Mouse (Mus musculus) liver, embryonic 12.5 days (tissue): ENCODE measurements around the gene Stk10. TPM values are rescaled to one million over a fixed set of nuclear protein-coding genes. Genes with fewer than 3 reads are reported as not detected.

Experiments
- ATAC-seq: fragments of 200-750 bp; cut with Nextera tagmentation; 2 replicates; pipeline ENCODE4 v1.8.0; 2017; ENCODE audit warnings: moderate number of reproducible peaks, mild to moderate bottlenecking, moderate library complexity
- H3K27ac ChIP-seq: fragments of 300-500 bp; sonication (generic); 2 replicates; pipeline ENCODE4 v1.5.1; 2016; ENCODE audit warnings: mild to moderate bottlenecking
- H3K27me3 ChIP-seq: fragments of 300-500 bp; sonication (generic); replicated peaks from 2 replicates; pipeline ENCODE4 v1.6.1; 2016; ENCODE audit warnings: mild to moderate bottlenecking, moderate library complexity
- H3K36me3 ChIP-seq: fragments of 300-500 bp; sonication (generic); 2 replicates; pipeline ENCODE4 v1.6.1; 2016; ENCODE audit warnings: mild to moderate bottlenecking, moderate library complexity
- H3K4me1 ChIP-seq: fragments of 300-500 bp; sonication (generic); 2 replicates; pipeline ENCODE4 v1.6.1; 2016
- H3K4me2 ChIP-seq: fragments of 300-500 bp; sonication (generic); 2 replicates; pipeline ENCODE4 v1.6.1; 2016; ENCODE audit warnings: mild to moderate bottlenecking, moderate library complexity
- H3K4me3 ChIP-seq: fragments of 300-500 bp; sonication (generic); 2 replicates; pipeline ENCODE4 v1.5.1; 2016; ENCODE audit warnings: mild to moderate bottlenecking, moderate library complexity
- H3K9ac ChIP-seq: fragments of 300-500 bp; sonication (generic); 2 replicates; pipeline ENCODE4 v1.6.1; 2016; ENCODE audit warnings: mild to moderate bottlenecking, moderate library complexity
- H3K9me3 ChIP-seq: fragments of 300-500 bp; sonication (generic); replicated peaks from 2 replicates; pipeline ENCODE4 v1.6.1; 2016; ENCODE audit warnings: mild to moderate bottlenecking, moderate library complexity
- WGBS: fragments of 180-500 bp; shearing (Covaris S2); methylation state at CpG from one replicate; pipeline ENCODE4 v1.1.7; 2016; ENCODE audit not compliant: insufficient replicate concordance; 5-methylcytosine and 5-hydroxymethylcytosine counted together
- polyA plus RNA-seq: library from polyadenylated mRNA; unstranded; fragments of >200 nt; fragmentation: Nextera tagmentation; extraction: Ambion mirVana; gene quantifications from 2 replicates; pipeline ENCODE4 v1.2.1, GENCODE M21; 2016

The Stk10 gene
- polyA plus RNA-seq, 1 experiment from 2014 or later, result 5.7 TPM

DNA sequence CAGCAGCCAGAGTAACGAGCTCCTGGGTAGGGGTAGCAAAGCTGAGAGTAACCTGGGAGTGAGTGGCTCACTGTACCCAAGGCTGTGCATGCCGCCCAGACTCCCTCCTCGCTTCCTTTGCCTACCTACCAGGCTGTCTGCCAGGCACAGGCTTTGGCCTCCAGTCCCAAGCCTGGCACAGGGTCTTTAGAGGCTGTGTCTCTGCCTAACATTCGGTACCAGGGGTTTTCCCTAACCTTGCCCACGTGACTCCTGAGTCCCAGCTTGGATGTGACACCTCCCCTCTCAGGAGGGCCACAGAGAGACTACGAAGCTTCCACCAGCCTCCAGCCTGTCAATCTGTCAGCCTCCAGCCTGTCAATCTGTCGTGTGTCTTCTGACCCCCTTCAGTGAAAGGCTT lies 60.0 kb downstream of the Stk10 start:
- no peak overlapping the region for H3K4me2 ChIP-seq
- H3K9me3 ChIP-seq, result peaks cover 4% of the 10 kb centered on the region; the same call in 1 of the 2 replicates
- H3K27ac ChIP-seq, result no peak overlapping the region
- H3K27me3 ChIP-seq, result no peaks in the 10 kb centered on the region
- 71% methylated on average over 7 of the region's 7 CpGs for WGBS
- peaks cover 4% of the 10 kb centered on the region for H3K4me1 ChIP-seq
- H3K9ac ChIP-seq, result no peak overlapping the region
- H3K36me3 ChIP-seq, result peaks cover 52% of the 10 kb centered on the region
- no peak for ATAC-seq
- no peak overlapping the region for H3K4me3 ChIP-seq

DNA sequence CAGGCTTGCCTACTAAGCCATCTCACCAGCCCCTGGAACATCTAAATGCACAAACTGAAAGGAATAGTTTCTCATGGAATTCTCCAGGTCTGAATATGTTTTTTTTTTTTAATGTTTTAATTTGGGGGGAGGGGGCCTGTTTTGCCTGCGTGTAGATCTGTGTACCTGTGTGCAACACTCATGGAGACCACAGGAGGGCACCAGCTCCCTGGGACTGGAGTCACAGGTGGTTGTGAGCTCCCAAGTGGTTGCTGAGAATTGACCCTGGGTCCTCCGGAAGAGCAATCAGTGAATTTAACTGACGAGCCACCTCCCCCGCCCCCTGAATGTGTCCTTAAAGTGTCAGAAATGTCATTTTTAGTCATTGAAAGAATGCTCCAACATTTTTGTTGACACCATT lies 61.0 kb downstream of the Stk10 start:
- H3K9ac ChIP-seq, result no peak overlapping the region
- no peak for ATAC-seq
- H3K9me3 ChIP-seq, result peaks cover 4% of the 10 kb centered on the region; the same call in 1 of the 2 replicates
- no peaks in the 10 kb centered on the region for H3K4me1 ChIP-seq
- H3K4me3 ChIP-seq, result no peak overlapping the region
- no peak overlapping the region for H3K27ac ChIP-seq
- no peak overlapping the region for H3K4me2 ChIP-seq
- H3K27me3 ChIP-seq, result no peaks in the 10 kb centered on the region
- WGBS, result 71% methylated on average over 4 of the region's 4 CpGs
- H3K36me3 ChIP-seq, result peaks cover 57% of the 10 kb centered on the region

DNA sequence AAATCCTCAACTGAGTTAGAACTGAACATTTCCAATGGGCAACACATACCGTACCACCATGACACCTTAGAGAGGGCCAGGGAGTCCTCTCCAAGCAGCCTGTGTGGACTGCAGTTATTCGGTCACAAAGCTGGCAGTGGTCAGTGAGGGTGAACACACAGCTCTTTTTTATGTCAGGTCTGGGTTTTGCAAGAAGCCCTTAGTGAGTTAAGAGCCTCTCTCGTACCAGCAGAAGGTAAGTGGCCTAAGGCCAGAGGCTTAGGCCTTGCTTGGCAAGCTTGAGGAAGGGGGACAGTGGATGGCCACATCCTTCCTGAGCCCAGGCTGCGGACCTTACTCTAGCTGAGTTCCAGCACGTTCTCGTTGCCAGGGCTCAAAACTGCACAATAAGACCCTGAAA lies 67.3 kb downstream of the Stk10 start:
- no peak overlapping the region for H3K4me3 ChIP-seq
- ATAC-seq, result no peak
- H3K4me1 ChIP-seq, result peaks cover 14% of the 10 kb centered on the region
- WGBS, result 85% methylated on average over 6 of the region's 6 CpGs
- peaks cover 42% of the 10 kb centered on the region for H3K36me3 ChIP-seq
- no peaks in the 10 kb centered on the region for H3K9me3 ChIP-seq
- no peak overlapping the region for H3K27ac ChIP-seq
- no peak overlapping the region for H3K4me2 ChIP-seq
- no peaks in the 10 kb centered on the region for H3K27me3 ChIP-seq
- H3K9ac ChIP-seq, result no peak overlapping the region

DNA sequence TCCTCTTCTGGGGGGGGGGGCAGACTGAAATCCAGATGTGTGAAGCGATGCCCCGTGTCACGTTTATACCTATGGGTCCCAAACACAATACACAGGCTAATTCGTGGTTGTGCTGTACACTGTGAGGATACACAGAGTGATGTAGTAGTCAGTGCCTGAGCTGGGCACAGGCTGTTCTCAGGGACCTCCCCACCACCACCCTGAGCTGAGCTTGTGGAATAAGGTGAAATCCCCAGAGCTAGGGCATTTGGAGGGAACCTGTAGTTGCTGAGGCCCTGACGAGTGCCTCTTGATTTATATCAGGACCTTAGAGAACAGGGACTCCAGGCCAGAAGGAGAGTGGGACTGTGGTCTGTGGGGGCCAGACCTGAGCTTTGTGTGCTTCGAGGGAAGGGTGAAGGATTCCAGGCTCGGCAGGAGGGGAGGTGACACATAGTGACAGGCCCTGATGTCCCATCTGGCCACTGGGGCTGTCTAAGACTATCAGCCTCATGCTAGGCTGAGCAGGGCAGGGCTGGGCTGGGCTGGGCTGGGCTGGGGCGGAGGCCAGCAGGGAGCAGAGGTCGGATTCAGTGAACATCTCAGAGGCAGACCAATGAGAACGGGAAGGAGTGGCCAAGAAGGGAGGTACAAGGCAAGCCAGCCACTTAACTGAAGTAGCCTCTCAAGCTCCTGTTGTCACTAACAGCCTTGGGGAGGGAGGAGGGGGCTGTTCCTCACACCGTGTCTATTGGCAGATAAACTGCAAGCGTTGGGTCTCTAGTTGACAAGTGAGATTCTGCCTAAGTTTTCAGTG lies 68.6 kb downstream of the Stk10 start:
- no peaks in the 10 kb centered on the region for H3K9me3 ChIP-seq
- H3K4me1 ChIP-seq, result peaks cover 14% of the 10 kb centered on the region
- H3K27ac ChIP-seq, result no peak overlapping the region
- peaks cover 36% of the 10 kb centered on the region for H3K36me3 ChIP-seq
- no peak overlapping the region for H3K4me3 ChIP-seq
- ATAC-seq, result peak; percentile 81
- H3K4me2 ChIP-seq, result no peak overlapping the region
- H3K9ac ChIP-seq, result no peak overlapping the region
- WGBS, result 48% methylated on average over 12 of the region's 12 CpGs
- H3K27me3 ChIP-seq, result no peaks in the 10 kb centered on the region

DNA sequence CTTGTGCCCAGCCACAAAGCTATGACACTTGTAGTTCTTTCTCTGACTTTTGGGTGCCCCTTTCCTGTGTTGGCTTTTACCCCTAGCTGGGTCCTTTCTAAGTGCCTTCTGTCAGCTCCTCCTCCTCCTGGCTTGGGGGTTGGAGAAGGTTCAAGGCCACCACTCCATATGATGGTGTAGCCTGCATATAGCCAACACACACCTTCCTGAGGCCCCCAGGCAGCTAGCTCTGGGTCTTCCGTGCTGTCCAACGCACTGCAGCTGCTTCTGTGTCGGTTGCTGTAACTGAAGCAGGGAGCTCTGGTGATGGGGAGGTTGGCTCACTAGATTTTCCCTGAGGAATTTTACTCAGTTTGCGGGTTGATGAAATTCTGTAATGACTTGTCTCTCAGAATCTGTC lies 71.6 kb downstream of the Stk10 start:
- H3K4me2 ChIP-seq, result no peak overlapping the region
- H3K27ac ChIP-seq, result no peak overlapping the region
- H3K27me3 ChIP-seq, result no peaks in the 10 kb centered on the region
- 67% methylated on average over 4 of the region's 4 CpGs for WGBS
- no peak overlapping the region for H3K9ac ChIP-seq
- H3K4me1 ChIP-seq, result peaks cover 14% of the 10 kb centered on the region
- peaks cover 25% of the 10 kb centered on the region for H3K36me3 ChIP-seq
- no peaks in the 10 kb centered on the region for H3K9me3 ChIP-seq
- no peak overlapping the region for H3K4me3 ChIP-seq
- ATAC-seq, result no peak

DNA sequence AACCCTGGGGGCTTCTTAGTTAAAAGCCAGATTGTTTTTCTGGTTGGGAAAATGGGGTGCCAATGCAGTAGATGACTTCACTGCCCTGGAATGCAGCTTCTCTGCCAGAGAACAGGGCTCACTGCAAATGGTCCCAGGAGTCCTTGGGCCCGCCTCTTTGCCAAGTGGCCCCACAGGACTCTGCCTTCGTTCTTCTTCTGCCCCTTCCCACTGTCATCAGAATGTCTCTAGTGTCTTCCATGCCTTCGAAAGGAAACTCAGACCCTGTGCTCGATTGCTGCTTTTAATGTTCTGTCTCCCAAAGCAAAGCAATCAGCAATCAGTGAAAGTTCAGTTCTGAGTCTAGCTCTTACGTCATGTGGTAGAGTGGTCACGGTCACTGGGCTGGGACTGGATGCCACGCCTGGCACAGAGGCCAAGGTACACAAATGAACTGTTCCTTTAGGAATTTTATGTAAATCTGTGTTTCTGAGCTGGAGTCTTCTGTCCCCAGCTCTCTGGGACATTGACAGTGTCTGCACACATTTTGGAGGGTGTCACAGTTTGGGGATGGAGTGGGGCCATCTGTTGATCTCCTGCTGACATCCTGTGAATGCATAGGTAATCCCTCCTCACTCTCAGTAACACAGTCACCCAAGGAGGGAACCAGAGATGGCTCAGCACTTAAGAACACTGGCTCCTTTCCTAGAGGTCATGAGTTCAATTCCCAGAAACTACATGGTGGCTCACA lies 72.2 kb downstream of the Stk10 start:
- Histone ChIP-seq H3K36me3 (peaks cover 22% of the 10 kb centered on the region), H3K9me3 (no peaks in the 10 kb centered on the region), H3K4me3 (no peak overlapping the region), H3K27ac (no peak overlapping the region), H3K4me2 (no peak overlapping the region), H3K9ac (no peak overlapping the region), H3K4me1 (peaks cover 14% of the 10 kb centered on the region), H3K27me3 (no peaks in the 10 kb centered on the region)
- ATAC-seq, result no peak
- 67% methylated on average over 7 of the region's 7 CpGs for WGBS

DNA sequence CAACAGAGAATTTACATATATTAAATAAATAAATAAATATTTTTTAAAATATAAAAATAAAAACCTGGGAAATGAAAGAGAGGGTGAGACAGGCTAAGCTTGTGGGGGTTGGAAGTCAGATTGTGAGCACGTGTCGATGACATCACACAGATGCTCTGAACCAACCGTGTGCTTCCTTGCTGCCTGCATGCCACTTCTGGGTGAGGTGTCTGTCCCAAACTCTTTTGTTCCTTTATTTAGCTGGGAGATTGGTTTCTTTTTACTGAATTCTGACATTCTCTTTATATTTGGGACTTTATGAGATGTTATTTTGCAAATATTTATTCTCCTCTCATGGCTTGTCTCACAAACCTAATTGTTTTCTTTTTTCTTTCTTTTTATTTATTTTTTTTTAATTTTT lies 72.8 kb downstream of the Stk10 start:
- Histone ChIP-seq H3K27ac (no peak overlapping the region), H3K27me3 (no peaks in the 10 kb centered on the region), H3K9ac (no peak overlapping the region), H3K4me1 (peaks cover 14% of the 10 kb centered on the region), H3K36me3 (peaks cover 25% of the 10 kb centered on the region), H3K4me3 (no peak overlapping the region), H3K9me3 (no peaks in the 10 kb centered on the region), H3K4me2 (no peak overlapping the region)
- WGBS, result 80% methylated on average over 3 of the region's 3 CpGs
- no peak for ATAC-seq

DNA sequence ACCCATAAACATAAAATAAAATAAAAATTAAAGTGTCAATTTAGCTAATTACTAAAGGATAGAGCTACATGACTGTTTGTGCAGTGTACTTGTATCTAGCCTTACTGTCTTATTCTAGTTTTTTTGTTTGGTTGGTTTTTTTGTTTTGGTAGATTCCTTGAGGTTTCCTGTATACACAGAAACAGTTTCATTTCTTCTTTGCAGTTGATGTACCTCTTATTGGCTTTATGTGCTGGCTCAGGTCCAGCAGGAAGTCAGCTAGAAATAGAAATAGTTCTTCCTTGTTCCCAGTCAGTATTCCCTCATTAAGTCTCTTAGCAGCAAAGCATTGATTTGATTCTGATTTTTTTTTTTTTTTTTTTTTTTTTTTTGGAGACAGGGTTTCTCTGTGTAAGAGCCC lies 74.2 kb downstream of the Stk10 start:
- ATAC-seq, result no peak

DNA sequence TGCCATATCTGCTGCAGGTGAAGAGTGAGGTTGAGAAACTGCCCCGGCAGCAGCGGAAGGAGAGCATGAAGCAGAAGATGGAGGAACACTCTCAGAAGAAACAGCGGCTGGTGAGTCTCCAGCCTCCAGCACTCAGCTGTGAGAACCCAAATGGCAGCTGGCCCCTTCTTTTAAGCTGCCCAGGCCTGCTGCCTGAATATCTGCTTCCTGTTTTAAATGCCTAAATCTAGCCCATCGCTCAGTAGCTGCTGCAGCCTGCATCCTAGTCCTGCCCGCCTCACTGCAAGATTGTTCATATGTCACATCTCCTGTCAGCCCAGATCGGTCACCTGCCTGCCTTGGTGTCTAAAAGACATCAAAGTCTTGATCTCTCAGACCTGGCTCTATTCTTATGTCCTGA lies 77.5 kb downstream of the Stk10 start:
- no peaks in the 10 kb centered on the region for H3K4me1 ChIP-seq
- H3K4me2 ChIP-seq, result no peak overlapping the region
- no peak overlapping the region for H3K9ac ChIP-seq
- H3K27me3 ChIP-seq, result no peaks in the 10 kb centered on the region
- WGBS, result 81% methylated on average over 6 of the region's 6 CpGs
- no peak overlapping the region for H3K27ac ChIP-seq
- no peak overlapping the region for H3K4me3 ChIP-seq
- no peak for ATAC-seq
- H3K36me3 ChIP-seq, result peaks cover 48% of the 10 kb centered on the region
- H3K9me3 ChIP-seq, result no peaks in the 10 kb centered on the region

More for the DNA sequence above, 74.2 kb downstream of the Stk10 start:
- Histone ChIP-seq H3K36me3 (peaks cover 37% of the 10 kb centered on the region), H3K4me3 (no peak overlapping the region), H3K9ac (no peak overlapping the region), H3K9me3 (no peaks in the 10 kb centered on the region), H3K4me2 (no peak overlapping the region), H3K27ac (no peak overlapping the region), H3K27me3 (no peaks in the 10 kb centered on the region), H3K4me1 (0 out of 2 replicates have a peak, but pooled peaks cover 2% of the 10 kb centered on the region)

DNA sequence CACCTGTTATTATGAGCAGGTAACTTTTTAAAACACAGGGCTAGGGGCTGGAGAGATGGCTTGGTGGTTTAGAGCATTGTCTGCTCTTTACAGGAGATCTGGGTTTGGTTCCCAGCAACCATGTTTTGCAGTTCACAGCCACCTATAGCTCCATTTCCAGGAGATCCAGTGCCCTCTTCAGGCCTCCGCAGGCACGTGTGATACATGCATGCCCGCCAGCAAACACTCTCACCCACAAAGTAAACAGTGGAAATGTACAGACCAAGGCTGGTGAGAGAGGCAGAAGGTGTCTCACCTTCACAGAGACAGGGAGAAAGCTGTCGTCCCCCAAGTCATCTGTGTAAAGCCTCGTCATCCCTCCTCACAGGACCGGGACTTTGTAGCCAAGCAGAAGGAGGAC lies 79.2 kb downstream of the Stk10 start:
- Histone ChIP-seq H3K9me3 (no peaks in the 10 kb centered on the region), H3K27me3 (no peaks in the 10 kb centered on the region), H3K4me3 (no peak overlapping the region), H3K36me3 (peaks cover 41% of the 10 kb centered on the region), H3K27ac (no peak overlapping the region), H3K9ac (no peak overlapping the region), H3K4me1 (no peaks in the 10 kb centered on the region), H3K4me2 (no peak overlapping the region)
- WGBS, result 70% methylated on average over 6 of the region's 6 CpGs
- no peak for ATAC-seq

DNA sequence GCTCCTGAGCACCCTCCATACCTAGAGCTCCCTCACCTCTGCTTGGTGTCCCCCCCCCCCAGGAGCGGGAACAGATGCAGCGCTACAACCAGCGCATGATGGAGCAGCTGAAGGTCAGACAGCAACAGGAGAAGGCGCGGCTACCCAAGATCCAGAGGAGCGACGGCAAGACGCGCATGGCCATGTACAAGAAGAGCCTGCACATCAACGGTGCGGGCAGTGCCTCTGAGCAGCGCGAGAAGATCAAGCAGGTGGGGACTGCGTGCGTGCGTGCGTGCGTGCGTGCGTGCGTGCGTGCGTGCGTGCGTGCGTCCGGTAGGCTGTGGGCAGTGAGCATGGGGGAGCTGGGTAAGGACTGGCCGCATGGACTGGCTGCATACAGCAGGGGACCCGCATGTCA lies 81.4 kb downstream of the Stk10 start:
- Histone ChIP-seq H3K4me2 (no peak overlapping the region), H3K9ac (no peak overlapping the region), H3K4me1 (peaks cover 7% of the 10 kb centered on the region; the same call in 1 of the 2 replicates), H3K36me3 (peaks cover 49% of the 10 kb centered on the region), H3K9me3 (no peaks in the 10 kb centered on the region), H3K27ac (no peak overlapping the region), H3K27me3 (no peaks in the 10 kb centered on the region), H3K4me3 (no peak overlapping the region)
- WGBS, result 91% methylated on average over 29 of the region's 29 CpGs
- 0 out of 2 replicates have a peak, but pooled peaks have one; percentile 26 for ATAC-seq

DNA sequence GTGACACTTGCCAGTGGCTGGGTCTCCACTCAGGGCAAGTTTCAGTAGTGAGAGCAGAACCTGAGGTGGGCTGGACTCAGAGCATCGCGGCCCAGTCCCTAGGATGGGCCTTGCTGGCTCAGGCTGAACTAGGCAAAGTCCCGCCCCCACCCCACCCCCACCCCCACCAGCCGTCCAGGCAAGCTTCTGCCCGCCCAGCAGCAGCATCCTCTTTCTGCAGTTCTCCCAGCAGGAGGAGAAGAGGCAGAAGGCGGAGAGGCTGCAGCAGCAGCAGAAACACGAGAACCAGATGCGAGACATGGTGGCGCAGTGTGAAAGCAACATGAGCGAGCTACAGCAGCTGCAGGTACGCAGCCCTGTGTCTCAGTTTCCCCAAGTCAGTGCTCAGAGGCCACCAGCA lies 82.5 kb downstream of the Stk10 start:
- H3K36me3 ChIP-seq, result peaks cover 46% of the 10 kb centered on the region
- no peaks in the 10 kb centered on the region for H3K27me3 ChIP-seq
- H3K4me3 ChIP-seq, result no peak overlapping the region
- WGBS, result 48% methylated on average over 11 of the region's 11 CpGs
- no peak for ATAC-seq
- H3K27ac ChIP-seq, result no peak overlapping the region
- H3K4me1 ChIP-seq, result peaks cover 11% of the 10 kb centered on the region; the same call in 1 of the 2 replicates
- H3K4me2 ChIP-seq, result no peak overlapping the region
- no peaks in the 10 kb centered on the region for H3K9me3 ChIP-seq
- H3K9ac ChIP-seq, result no peak overlapping the region
